ENCODE assay signal across 8 mouse cellular contexts in genomic region chr1:93751290-93751689, GRCm38 (mm10). TPM values are rescaled to one million over a fixed set of nuclear protein-coding genes. Genes with fewer than 3 reads are reported as not detected.
DNase-seq lines count a peak whose midpoint lies in the region; ATAC-seq and TF ChIP-seq lines count a peak whose summit lies in the region.

Atg4b (plus strand) TSS chr1:93751500.

- no peaks in the 10 kb centered on the region for H3K9me3 ChIP-seq in kidney, postnatal 0 days (replicated peaks; ENCODE audit: low read length)
- no peaks in the 10 kb centered on the region for H3K9me3 ChIP-seq in hindbrain, embryonic 16.5 days (ENCODE audit: control insufficient read depth, low read length)
- H3K9me3 ChIP-seq in liver, postnatal 0 days (ENCODE audit: low read length), result no peaks in the 10 kb centered on the region

- 79% methylated on average over 6 of the region's 6 CpGs for WGBS in kidney, postnatal 0 days
- 81% methylated on average over 6 of the region's 6 CpGs for WGBS in hindbrain, embryonic 16.5 days
- 86% methylated on average over 6 of the region's 6 CpGs for whole genome bisulfite sequencing in liver, postnatal 0 days (ENCODE audit: insufficient replicate concordance)

- H3K4me3 ChIP-seq in kidney, postnatal 0 days (replicated peaks; ENCODE audit: low read depth, low read length), result no peak within 1 kb of the TSS
- no peak within 1 kb of the TSS for H3K4me3 ChIP-seq in gastrocnemius, adult 2 months
- no peak within 1 kb of the TSS for H3K4me3 ChIP-seq in hindbrain, embryonic 16.5 days (ENCODE audit: low read length)
- no peak within 1 kb of the TSS for H3K4me3 ChIP-seq in liver, postnatal 0 days (ENCODE audit: low read depth, low read length)

- no peak for TF ChIP-seq CTCF in kidney, postnatal 0 days (IDR thresholded peaks at IDR 0.05; ENCODE audit: low read depth)
- no peak for TF ChIP-seq CTCF in gastrocnemius, adult 2 months (IDR thresholded peaks at IDR 0.05)
- no peak for TF ChIP-seq CTCF in liver, postnatal 0 days (IDR thresholded peaks at IDR 0.05; ENCODE audit: low read depth)

- H3K27ac ChIP-seq in kidney, postnatal 0 days, result no peak within 1 kb of the TSS
- no peak within 1 kb of the TSS for H3K27ac ChIP-seq in gastrocnemius, adult 2 months
- H3K27ac ChIP-seq in hindbrain, embryonic 16.5 days (ENCODE audit: low read depth, low read length), result no peak within 1 kb of the TSS
- H3K27ac ChIP-seq in liver, postnatal 0 days (ENCODE audit: low read depth), result no peak within 1 kb of the TSS

- H3K36me3 ChIP-seq in kidney, postnatal 0 days (ENCODE audit: insufficient read depth, low read length), result peaks cover 20% of the 10 kb centered on the region
- H3K36me3 ChIP-seq in hindbrain, embryonic 16.5 days (ENCODE audit: control insufficient read depth, insufficient read depth, low read length), result 0 out of 2 replicates have a peak, but pooled peaks cover 4% of the 10 kb centered on the region
- peaks cover 12% of the 10 kb centered on the region for H3K36me3 ChIP-seq in liver, postnatal 0 days (replicated peaks; ENCODE audit: insufficient read depth, low read length)

- intact Hi-C loops in gastrocnemius, adult 2 months (cut with DNase I), result loop anchor here (5.0 to 10.0 kb wide), 2 partner anchors 114 to 306 kb away; no protein-coding TSS in a partner anchor

- DNase-seq in kidney, postnatal 0 days (ENCODE audit: low spot score), result no peak
- DNase-seq in kidney, postnatal 25 days, result no peak
- no peak for DNase-seq in adrenal gland, adult 8-10 months
- no peak for DNase-seq in gastrocnemius, adult 2 months
- DNase-seq in liver, postnatal 0 days, result no peak
- no peak for DNase-seq in cerebellum, adult 9-11 months
- no peak for DNase-seq in thymus, postnatal 25 days

- no peaks in the 10 kb centered on the region for H3K27me3 ChIP-seq in kidney, postnatal 0 days (ENCODE audit: insufficient read depth, low read length)
- H3K27me3 ChIP-seq in hindbrain, embryonic 16.5 days (replicated peaks; ENCODE audit: control insufficient read depth, insufficient read depth, low read length), result no peaks in the 10 kb centered on the region
- no peaks in the 10 kb centered on the region for H3K27me3 ChIP-seq in liver, postnatal 0 days (ENCODE audit: insufficient read depth, low read length)

- H3K9ac ChIP-seq in kidney, postnatal 0 days (ENCODE audit: low read depth, low read length), result no peak within 1 kb of the TSS
- H3K9ac ChIP-seq in hindbrain, embryonic 16.5 days (ENCODE audit: low read depth, low read length), result no peak within 1 kb of the TSS
- H3K9ac ChIP-seq in liver, postnatal 0 days (replicated peaks), result no peak within 1 kb of the TSS

- ATAC-seq in kidney, postnatal 0 days (replicated peaks; ENCODE audit: low FRiP score, low read depth), result no peak
- ATAC-seq in hindbrain, embryonic 16.5 days, result no peak
- ATAC-seq in liver, postnatal 0 days, result no peak

- TF ChIP-seq EP300 in liver, postnatal 0 days (IDR thresholded peaks at IDR 0.05; ENCODE audit: low read depth), result no peak

- H3K4me1 ChIP-seq in kidney, postnatal 0 days (replicated peaks; ENCODE audit: insufficient read depth, low read length), result 0 out of 2 replicates have a peak, but pooled peaks cover 3% of the 10 kb centered on the region
- H3K4me1 ChIP-seq in hindbrain, embryonic 16.5 days (ENCODE audit: control insufficient read depth, insufficient read depth, low read depth, low read length), result peaks cover 16% of the 10 kb centered on the region
- H3K4me1 ChIP-seq in liver, postnatal 0 days (ENCODE audit: insufficient read depth), result peaks cover 21% of the 10 kb centered on the region

- no peak within 1 kb of the TSS for H3K4me2 ChIP-seq in kidney, postnatal 0 days (ENCODE audit: low read length)
- no peak within 1 kb of the TSS for H3K4me2 ChIP-seq in hindbrain, embryonic 16.5 days (ENCODE audit: low read length)
- H3K4me2 ChIP-seq in liver, postnatal 0 days (ENCODE audit: low read depth, low read length), result no peak within 1 kb of the TSS

RNA-seq across cellular contexts. Expression of gene Atg4b, which starts in this region (rescaled TPM):
- polyA plus RNA-seq in kidney, postnatal 0 days (2015; fragmentation: Nextera tagmentation; extraction: Ambion mirVana), result 84.6 and 88.4 TPM in 2 replicates
- 100 to 1,000 TPM in 2 of 4 experiments, 10 to 100 TPM in 2; 80.6 to 135 (median 109) TPM for total RNA-seq in adrenal gland, adult 8-10 months (2022)
- total RNA-seq in gastrocnemius, adult 2 months (2021), result 10 to 100 TPM; 24.0 to 31.3 TPM
- 85.6 and 92.1 TPM in 2 replicates for polyA plus RNA-seq in hindbrain, embryonic 16.5 days (2015; fragmentation: Nextera tagmentation; extraction: Ambion mirVana)
- 48.9 and 51.6 TPM in 2 replicates for polyA plus RNA-seq in liver, postnatal 0 days (2015; fragmentation: Nextera tagmentation; extraction: Ambion mirVana)
